Mouse (Mus musculus): Measurements from ENCODE around the gene Aif1. TPM values are rescaled to one million over a fixed set of nuclear protein-coding genes. Genes with fewer than 3 reads are reported as not detected.

The Aif1 gene
- total and polyA plus RNA-seq, 3 experiments, result 7.0 to 14.7 (median 14.1) TPM

- H3K4me3 ChIP-seq (replicated peaks in 1 of 3; ENCODE audit: low read depth in 2 of 3, low read length in 2 of 3, poor library complexity in 1 of 3), result peak overlapping the region in 1 of 3 experiments; percentile 28
- dilution Hi-C loops (cut with MboI; ENCODE audit: extremely low pct_ligation_motif_present, extremely low pct_unique_long_range_greater_than_20kb, low sequenced_read_pairs), result no loop called here
- 0 out of 2 replicates have a peak, but pooled peaks have one; percentile 1 for TF ChIP-seq BHLHE40 (IDR thresholded peaks at IDR 0.05; ENCODE audit: low read depth, low read length)
- peak; percentile 73; the same call in 1 of the 2 replicates for TF ChIP-seq CHD1 (IDR thresholded peaks at IDR 0.05; ENCODE audit: low read depth, low read length)
- 0 out of 2 replicates have a peak, but pooled peaks have one; percentile 43 for TF ChIP-seq MXI1 (IDR thresholded peaks at IDR 0.05; ENCODE audit: low read depth, low read length)
- TF ChIP-seq ZMIZ1 (IDR thresholded peaks at IDR 0.05; ENCODE audit: low read depth, low read length), result peak; percentile 77; the same call in 1 of the 2 replicates
- TF ChIP-seq EP300 (IDR thresholded peaks at IDR 0.05; ENCODE audit: low read length), result peak; percentile 51; the same call in 1 of the 2 replicates
- peak; percentile 36; the same call in 1 of the 2 replicates for TF ChIP-seq IRF4 (IDR thresholded peaks at IDR 0.05; ENCODE audit: low read depth, low read length)
- no peak for TF ChIP-seq TBP (conservative IDR thresholded peaks at IDR 0.05; ENCODE audit: low read depth, low read length)
- TF ChIP-seq CHD2 (IDR thresholded peaks at IDR 0.05; ENCODE audit: low read length), result peak; percentile 23; the same call in 1 of the 2 replicates
- no peak for TF ChIP-seq MEF2A (IDR thresholded peaks at IDR 0.05; ENCODE audit: borderline replicate concordance, low read depth, low read length)
- TF ChIP-seq NELFE (IDR thresholded peaks at IDR 0.05; ENCODE audit: low read depth, low read length), result 0 out of 2 replicates have a peak, but pooled peaks have one; percentile 45
- peak; percentile 15; the same call in 1 of the 2 replicates for TF ChIP-seq SIN3A (IDR thresholded peaks at IDR 0.05; ENCODE audit: low read length)
- TF ChIP-seq TCF12 (IDR thresholded peaks at IDR 0.05; ENCODE audit: low read depth, low read length), result peak; percentile 6; the same call in 1 of the 2 replicates
- TF ChIP-seq NRF1 (IDR thresholded peaks at IDR 0.05; ENCODE audit: low read depth, low read length), result no peak
- 0 out of 2 replicates have a peak, but pooled peaks have one; percentile 51 for TF ChIP-seq UBTF (IDR thresholded peaks at IDR 0.05; ENCODE audit: low read depth, low read length)
- peak overlapping the region; percentile 48 for H3K4me2 ChIP-seq (ENCODE audit: insufficient read depth, low read depth, poor library complexity, severe bottlenecking)
- peaks cover 14 to 52% of the 10 kb centered on the region in 2 experiments for H3K4me1 ChIP-seq (ENCODE audit: control insufficient read depth in 1 of 2, insufficient read depth in 2 of 2)
- peak overlapping the region; percentile 98 for H3K27ac ChIP-seq (ENCODE audit: insufficient read depth, low read depth)
- no peaks in the 10 kb centered on the region for H3K27me3 ChIP-seq (replicated peaks)
- H3K9ac ChIP-seq (ENCODE audit: insufficient read depth, low read depth), result peak overlapping the region; percentile 46
- peaks cover 0 to 3% of the 10 kb centered on the region in 2 experiments for H3K36me3 ChIP-seq (replicated peaks in 1 of 2; ENCODE audit: control insufficient read depth in 1 of 2, insufficient read depth in 1 of 2, low read length in 1 of 2)
- no peaks in the 10 kb centered on the region for H3K9me3 ChIP-seq (replicated peaks; ENCODE audit: low read length)
- DNase-seq (ENCODE audit: extremely low read depth), result no peak
- in situ Hi-C loops (cut with MboI; ENCODE audit: low pct_ligation_motif_present, low pct_unique_long_range_greater_than_20kb, low sequenced_read_pairs), result loop anchor here (5.0 kb wide), 1 partner anchor 60 kb away; the partner anchor contains the start of gene Atp6v1g2
- H3K79me2 ChIP-seq (replicated peaks; ENCODE audit: control insufficient read depth, extremely low read depth, insufficient read depth, poor library complexity, severe bottlenecking), result no peaks in the 10 kb centered on the region
Observed at GRCm38 (mm10) chr17:35172445-35173234, 3.2 kb downstream of the Aif1 start.

- in situ Hi-C loops (cut with MboI; ENCODE audit: low pct_ligation_motif_present, low pct_unique_long_range_greater_than_20kb, low sequenced_read_pairs), result no loop called here
- Histone ChIP-seq H3K4me1 (ENCODE audit: control insufficient read depth in 1 of 2, insufficient read depth in 2 of 2) (peaks cover 11 to 44% of the 10 kb centered on the region in 2 experiments), H3K27ac (ENCODE audit: insufficient read depth, low read depth) (no peak overlapping the region), H3K4me2 (ENCODE audit: insufficient read depth, low read depth, poor library complexity, severe bottlenecking) (no peak overlapping the region), H3K4me3 (replicated peaks in 1 of 3; ENCODE audit: low read depth in 2 of 3, low read length in 2 of 3, poor library complexity in 1 of 3) (no peak overlapping the region), H3K36me3 (replicated peaks in 1 of 2; ENCODE audit: control insufficient read depth in 1 of 2, insufficient read depth in 1 of 2, low read length in 1 of 2) (peaks cover 0 to 5% of the 10 kb centered on the region in 2 experiments), H3K9ac (ENCODE audit: insufficient read depth, low read depth) (no peak overlapping the region), H3K27me3 (replicated peaks) (no peaks in the 10 kb centered on the region), H3K79me2 (replicated peaks; ENCODE audit: control insufficient read depth, extremely low read depth, insufficient read depth, poor library complexity, severe bottlenecking) (peaks cover 15% of the 10 kb centered on the region), H3K9me3 (replicated peaks; ENCODE audit: low read length) (no peaks in the 10 kb centered on the region)
- dilution Hi-C loops (cut with MboI; ENCODE audit: extremely low pct_ligation_motif_present, extremely low pct_unique_long_range_greater_than_20kb, low sequenced_read_pairs), result no loop called here
- peak; percentile 97 for TF ChIP-seq ZNF384 (IDR thresholded peaks at IDR 0.05; ENCODE audit: low read depth, low read length)
- no peak for TF ChIP-seq ZMIZ1 (IDR thresholded peaks at IDR 0.05; ENCODE audit: low read depth, low read length)
- no peak for TF ChIP-seq MXI1 (IDR thresholded peaks at IDR 0.05; ENCODE audit: low read depth, low read length)
- no peak for TF ChIP-seq EP300 (IDR thresholded peaks at IDR 0.05; ENCODE audit: low read length)
- no peak for TF ChIP-seq TCF12 (IDR thresholded peaks at IDR 0.05; ENCODE audit: low read depth, low read length)
- peak; percentile 57; the same call in 1 of the 2 replicates for TF ChIP-seq ZC3H11A (IDR thresholded peaks at IDR 0.05; ENCODE audit: low read depth, low read length)
- TF ChIP-seq CTCF (conservative IDR thresholded peaks at IDR 0.05 in 1 of 2, IDR thresholded peaks at IDR 0.05 in 1 of 2; ENCODE audit: low read depth in 2 of 2, low read length in 2 of 2), result peak; percentile 41 to 82; a peak in 2 of 4 replicates
- TF ChIP-seq MEF2A (IDR thresholded peaks at IDR 0.05; ENCODE audit: borderline replicate concordance, low read depth, low read length), result no peak
- TF ChIP-seq TBP (conservative IDR thresholded peaks at IDR 0.05; ENCODE audit: low read depth, low read length), result no peak
- TF ChIP-seq ETS1 (conservative IDR thresholded peaks at IDR 0.05; ENCODE audit: low read depth, low read length), result no peak
- TF ChIP-seq MAFK (IDR thresholded peaks at IDR 0.05; ENCODE audit: insufficient replicate concordance, low read length), result no peak
- peak; percentile 84 for TF ChIP-seq SMC3 (IDR thresholded peaks at IDR 0.05; ENCODE audit: low read depth, low read length)
- TF ChIP-seq RAD21 (IDR thresholded peaks at IDR 0.05; ENCODE audit: low read depth, low read length), result peak; percentile 81
- DNase-seq (ENCODE audit: extremely low read depth), result peak; percentile 76
Observed at GRCm38 (mm10) chr17:35168541-35169207, 7.2 kb downstream of the Aif1 start.

Measured in CH12.LX (cell line).